Comparison of ENCODE assay signal across 8 mouse cellular contexts in the genomic region with DNA sequence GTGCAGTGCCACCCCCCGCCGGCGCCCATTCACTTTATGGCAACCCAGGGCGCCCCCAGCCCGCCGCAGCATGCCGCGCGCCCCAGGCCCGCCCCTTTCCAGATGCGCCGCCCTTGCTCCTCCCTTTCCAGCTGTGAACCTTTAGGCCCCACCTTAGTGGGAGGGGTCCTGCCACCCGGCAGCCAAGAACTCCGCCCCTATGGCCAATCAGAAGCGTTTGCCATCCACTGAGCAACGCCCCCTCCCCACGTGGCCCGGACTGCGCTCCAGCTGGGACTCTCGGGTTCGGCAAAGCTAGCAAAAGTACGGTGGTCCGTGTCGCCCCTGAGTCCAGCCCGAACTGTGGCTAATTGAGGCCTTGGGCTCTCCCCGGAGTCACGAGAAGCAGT. TPM values are rescaled to one million over a fixed set of nuclear protein-coding genes. Genes with fewer than 3 reads are reported as not detected.
DNase-seq lines count a peak whose midpoint lies in the region; ATAC-seq and TF ChIP-seq lines count a peak whose summit lies in the region.

No protein-coding gene starts in this region.

- no peak for TF ChIP-seq EP300 in heart, adult 2 months (IDR thresholded peaks at IDR 0.05; ENCODE audit: insufficient read depth, low read depth, low read length)
- no peak for TF ChIP-seq EP300 in liver, embryonic 14.5 days (IDR thresholded peaks at IDR 0.05; ENCODE audit: low read depth)

- H3K27ac ChIP-seq in heart, adult 2 months = no peak overlapping the region
- no peak overlapping the region for H3K27ac ChIP-seq in kidney, adult 2 months (ENCODE audit: insufficient read depth, low read depth, low read length)
- no peak overlapping the region for H3K27ac ChIP-seq in liver, embryonic 14.5 days
- no peak overlapping the region for H3K27ac ChIP-seq in neural tube, embryonic 11.5 days (ENCODE audit: low read depth, low read length)
- H3K27ac ChIP-seq in stomach, embryonic 16.5 days (ENCODE audit: low read length) = no peak overlapping the region

- H3K79me2 ChIP-seq in heart, adult 2 months (replicated peaks; ENCODE audit: control insufficient read depth, insufficient read depth, low read length) = peaks cover 1% of the 10 kb centered on the region; the same call in 1 of the 2 replicates

- H3K27me3 ChIP-seq in heart, adult 2 months (ENCODE audit: control insufficient read depth, insufficient read depth, low read length) = no peaks in the 10 kb centered on the region
- H3K27me3 ChIP-seq in kidney, adult 2 months (replicated peaks; ENCODE audit: control insufficient read depth, insufficient read depth, low read length) = no peaks in the 10 kb centered on the region
- peaks cover 72% of the 10 kb centered on the region for H3K27me3 ChIP-seq in liver, embryonic 14.5 days (ENCODE audit: control insufficient read depth, insufficient read depth, low read length)
- peaks cover 64% of the 10 kb centered on the region for H3K27me3 ChIP-seq in neural tube, embryonic 11.5 days (ENCODE audit: control insufficient read depth, insufficient read depth, low read length)
- H3K27me3 ChIP-seq in stomach, embryonic 16.5 days (ENCODE audit: control insufficient read depth, insufficient read depth, low read length) = peaks cover 52% of the 10 kb centered on the region

- DNase-seq in cerebellum, postnatal 14 days = peak; percentile 35 to 58
- DNase-seq in cerebellum, adult 8-10 months = no peak
- DNase-seq in embryo, embryonic 9.5 days (ENCODE audit: extremely low spot score) = peak; percentile 90
- DNase-seq in heart, adult 2 months = peak; percentile 87 to 88
- DNase-seq in kidney, adult 2 months = peak; percentile 90
- DNase-seq in liver, embryonic 14.5 days (ENCODE audit: low read depth in 3 of 3, low spot score in 3 of 3) = peak; percentile 73 to 74 (median 73)
- peak; percentile 85 for DNase-seq in neural tube, embryonic 11.5 days (ENCODE audit: low spot score)

- peak overlapping the region; percentile 69 for H3K4me2 ChIP-seq in liver, embryonic 14.5 days (ENCODE audit: low read depth)
- peak overlapping the region; percentile 72 for H3K4me2 ChIP-seq in neural tube, embryonic 11.5 days (ENCODE audit: low read depth)
- peak overlapping the region; percentile 99 for H3K4me2 ChIP-seq in stomach, embryonic 16.5 days (ENCODE audit: low read depth, low read length)

- no peak for TF ChIP-seq CTCF in heart, adult 2 months (IDR thresholded peaks at IDR 0.05)
- TF ChIP-seq CTCF in kidney, adult 2 months (conservative IDR thresholded peaks at IDR 0.05; ENCODE audit: insufficient read depth, insufficient read length, low read depth, low read length) = no peak
- no peak for TF ChIP-seq CTCF in liver, embryonic 14.5 days (IDR thresholded peaks at IDR 0.05; ENCODE audit: low read depth)

- peaks cover 2% of the 10 kb centered on the region; the same call in 1 of the 2 replicates for H3K36me3 ChIP-seq in heart, adult 2 months (ENCODE audit: control insufficient read depth, insufficient read depth, low read length)
- no peaks in the 10 kb centered on the region for H3K36me3 ChIP-seq in kidney, adult 2 months (ENCODE audit: control insufficient read depth, insufficient read depth, low read length)
- no peaks in the 10 kb centered on the region for H3K36me3 ChIP-seq in liver, embryonic 14.5 days (replicated peaks; ENCODE audit: control insufficient read depth, insufficient read depth, low read depth)
- H3K36me3 ChIP-seq in neural tube, embryonic 11.5 days (ENCODE audit: control insufficient read depth, insufficient read depth, low read length) = no peaks in the 10 kb centered on the region
- no peaks in the 10 kb centered on the region for H3K36me3 ChIP-seq in stomach, embryonic 16.5 days (ENCODE audit: control insufficient read depth, insufficient read depth, low read length)

- peak; percentile 40; the same call in 1 of the 2 replicates for ATAC-seq in liver, embryonic 14.5 days (ENCODE audit: insufficient read depth)
- ATAC-seq in neural tube, embryonic 11.5 days (ENCODE audit: insufficient read depth, low FRiP score, low TSS enrichment) = peak; percentile 49; the same call in 1 of the 2 replicates
- ATAC-seq in stomach, embryonic 16.5 days (ENCODE audit: insufficient read depth, low FRiP score) = peak; percentile 78

- peaks cover 3% of the 10 kb centered on the region for H3K4me1 ChIP-seq in heart, adult 2 months (ENCODE audit: control insufficient read depth, insufficient read depth, low read length)
- H3K4me1 ChIP-seq in kidney, adult 2 months (ENCODE audit: control insufficient read depth, insufficient read depth, low read length) = peaks cover 8% of the 10 kb centered on the region; the same call in 1 of the 2 replicates
- H3K4me1 ChIP-seq in liver, embryonic 14.5 days (replicated peaks; ENCODE audit: control insufficient read depth in 2 of 2, insufficient read depth in 2 of 2, low read length in 1 of 2) = peaks cover 2 to 5% of the 10 kb centered on the region in 2 experiments
- peaks cover 9% of the 10 kb centered on the region; the same call in 1 of the 2 replicates for H3K4me1 ChIP-seq in neural tube, embryonic 11.5 days (ENCODE audit: control insufficient read depth, insufficient read depth, low read length)
- H3K4me1 ChIP-seq in stomach, embryonic 16.5 days (ENCODE audit: control insufficient read depth, insufficient read depth, low read length) = peaks cover 19% of the 10 kb centered on the region

- TF ChIP-seq POLR2A in heart, adult 2 months (IDR thresholded peaks at IDR 0.05; ENCODE audit: insufficient read depth, low read depth, low read length) = no peak
- no peak for TF ChIP-seq POLR2A in kidney, adult 2 months (IDR thresholded peaks at IDR 0.05; ENCODE audit: low read depth, low read length)

- intact Hi-C loops in heart, adult 2 months (cut with DNase I) = no loop called here

- peak overlapping the region; percentile 38 for H3K9ac ChIP-seq in heart, adult 2 months (ENCODE audit: low read depth, low read length)
- no peak overlapping the region for H3K9ac ChIP-seq in liver, embryonic 14.5 days (replicated peaks)
- no peak overlapping the region for H3K9ac ChIP-seq in neural tube, embryonic 11.5 days (ENCODE audit: low read length)
- peak overlapping the region; percentile 54; the same call in 1 of the 2 replicates for H3K9ac ChIP-seq in stomach, embryonic 16.5 days (ENCODE audit: low read length)

- H3K4me3 ChIP-seq in heart, adult 2 months = peak overlapping the region; percentile 64
- H3K4me3 ChIP-seq in kidney, adult 2 months (ENCODE audit: insufficient read depth, low read depth, low read length) = peak overlapping the region; percentile 54
- peak overlapping the region; percentile 28 to 49 for H3K4me3 ChIP-seq in liver, embryonic 14.5 days (ENCODE audit: insufficient read depth in 1 of 2, low read depth in 2 of 2, low read length in 2 of 2)
- peak overlapping the region; percentile 39 for H3K4me3 ChIP-seq in neural tube, embryonic 11.5 days (ENCODE audit: low read depth, low read length)
- H3K4me3 ChIP-seq in stomach, embryonic 16.5 days (replicated peaks; ENCODE audit: low read length) = peak overlapping the region; percentile 56

- H3K9me3 ChIP-seq in liver, embryonic 14.5 days (ENCODE audit: control insufficient read depth, low read length) = no peaks in the 10 kb centered on the region
- no peaks in the 10 kb centered on the region for H3K9me3 ChIP-seq in neural tube, embryonic 11.5 days (ENCODE audit: control insufficient read depth, low read length)
- no peaks in the 10 kb centered on the region for H3K9me3 ChIP-seq in stomach, embryonic 16.5 days (replicated peaks; ENCODE audit: control insufficient read depth, low read length)

- 2% methylated on average over 27 of the region's 27 CpGs for WGBS in heart, adult 2 months
- 2% methylated on average over 27 of the region's 27 CpGs for WGBS in kidney, adult 2 months
- 1% methylated on average over 26 of the region's 27 CpGs for WGBS in liver, embryonic 14.5 days (ENCODE audit: insufficient replicate concordance)
- under 1% methylated on average over 25 of the region's 27 CpGs for WGBS in neural tube, embryonic 11.5 days
- WGBS in stomach, embryonic 16.5 days = under 1% methylated on average over 27 of the region's 27 CpGs

RNA-seq across cellular contexts. Expression of a gene that starts 0.2 kb away (rescaled TPM):
- total RNA-seq in heart, adult 2 months (2021) = 1 to 10 TPM; 1.2 to 1.8 TPM
- 0.39 and 0.82 TPM in 2 replicates for polyA plus RNA-seq in heart, adult 2 months (2012; rRNA removed)
- polyA plus RNA-seq in kidney, adult 2 months (2012; rRNA removed) = 0.05 TPM in 1 of 2 replicates, not detected in the other
- polyA plus RNA-seq in liver, embryonic 14.5 days (2012; rRNA removed) = not detected in 2 replicates
- not detected in 2 replicates for polyA plus RNA-seq in liver, embryonic 14.5 days (2014; fragmentation: Nextera tagmentation; extraction: Ambion mirVana)
- polyA plus RNA-seq in neural tube, embryonic 11.5 days (2014; fragmentation: Nextera tagmentation; extraction: Ambion mirVana) = 2.2 and 4.5 TPM in 2 replicates
- polyA plus RNA-seq in stomach, embryonic 16.5 days (2015; fragmentation: Nextera tagmentation; extraction: Ambion mirVana) = 0.57 TPM in 1 of 2 replicates, not detected in the other

RNA-seq across cellular contexts. Expression of a gene that starts 3.9 kb away (rescaled TPM):
- total RNA-seq in heart, adult 2 months (2021) = 10 to 100 TPM; 39.9 to 40.0 TPM
- polyA plus RNA-seq in heart, adult 2 months (2012; rRNA removed) = 49.3 and 52.1 TPM in 2 replicates
- 60.8 and 64.7 TPM in 2 replicates for polyA plus RNA-seq in kidney, adult 2 months (2012; rRNA removed)
- polyA plus RNA-seq in liver, embryonic 14.5 days (2012; rRNA removed) = 14.6 and 17.4 TPM in 2 replicates
- polyA plus RNA-seq in liver, embryonic 14.5 days (2014; fragmentation: Nextera tagmentation; extraction: Ambion mirVana) = 11.2 and 14.0 TPM in 2 replicates
- polyA plus RNA-seq in neural tube, embryonic 11.5 days (2014; fragmentation: Nextera tagmentation; extraction: Ambion mirVana) = 43.3 and 52.0 TPM in 2 replicates
- polyA plus RNA-seq in stomach, embryonic 16.5 days (2015; fragmentation: Nextera tagmentation; extraction: Ambion mirVana) = 36.4 and 40.4 TPM in 2 replicates

RNA-seq across cellular contexts. Expression of a gene that starts 16.7 kb away (rescaled TPM):
- under 1 TPM; 0.27 to 0.55 TPM for total RNA-seq in heart, adult 2 months (2021)
- 0.31 and 1.6 TPM in 2 replicates for polyA plus RNA-seq in heart, adult 2 months (2012; rRNA removed)
- 1.4 and 3.4 TPM in 2 replicates for polyA plus RNA-seq in kidney, adult 2 months (2012; rRNA removed)
- 0.02 TPM in 1 of 2 replicates, not detected in the other for polyA plus RNA-seq in liver, embryonic 14.5 days (2012; rRNA removed)
- polyA plus RNA-seq in liver, embryonic 14.5 days (2014; fragmentation: Nextera tagmentation; extraction: Ambion mirVana) = not detected in 2 replicates
- 0.20 TPM in 2 replicates for polyA plus RNA-seq in neural tube, embryonic 11.5 days (2014; fragmentation: Nextera tagmentation; extraction: Ambion mirVana)
- 0.06 TPM in 1 of 2 replicates, not detected in the other for polyA plus RNA-seq in stomach, embryonic 16.5 days (2015; fragmentation: Nextera tagmentation; extraction: Ambion mirVana)

Comparison
In these comparisons a context has a peak if more than half of its experiments do, and no peak if none do; other contexts are left out.
1. H3K9ac ChIP-seq: peak in heart, adult 2 months (single experiment) and stomach, embryonic 16.5 days (single experiment); none in liver, embryonic 14.5 days (single experiment) and neural tube, embryonic 11.5 days (single experiment).
2. Peak in every context shown above with its lines, with median percentiles within 50 percentile points of each other: H3K4me3 ChIP-seq, ATAC-seq and H3K4me2 ChIP-seq.